Mouse (Mus musculus) Patski (cell line): ENCODE data around the gene Metap1d. TPM values are rescaled to one million over a fixed set of nuclear protein-coding genes. Genes with fewer than 3 reads are reported as not detected.

Experiments
- ATAC-seq: fragments of 100-300 bp; one replicate; pipeline ENCODE4 v1.8.0; 2021
- CTCF ChIA-PET: fragments of 350-600 bp; sonication (Branson Sonifier 250); formaldehyde crosslinking; loops from one replicate; lab custom pipeline; 2022; ENCODE audit warnings: inconsistent platforms; lab: Charles Lee
- POLR2A ChIA-PET: fragments of 350-600 bp; sonication (Branson Sonifier 250); formaldehyde crosslinking; loops from one replicate; lab custom pipeline; 2022; ENCODE audit warnings: antibody characterized with exemption, inconsistent platforms; lab: Charles Lee
- DNase-seq: peaks from one replicate; pipeline ENCODE4 v3.0.0-alpha.2; 2011; ENCODE audit warnings: low read depth, low spot score
- H3K27me3 ChIP-seq: fragments of 371-371 bp; one replicate; pipeline ENCODE4 v1.5.1; 2021
- CTCF ChIP-seq: fragments of 100-300 bp; IDR thresholded peaks from one replicate; pipeline ENCODE4 v1.5.1; 2021
- in situ Hi-C: fragments of 300-500 bp; cut with MboI; formaldehyde crosslinking; loops from 3 replicates; pipeline ENCODE4 v1.11.1; 2018; ENCODE audit warnings: low pct_unique_long_range_greater_than_20kb, mixed read lengths
- polyA plus RNA-seq: library from polyadenylated mRNA; unstranded; gene quantifications from one replicate; pipeline ENCODE4 v1.2.3, GENCODE M21; 2021

Metap1d gene
- polyA plus RNA-seq, 1 experiment from 2014 or later: 39.8 TPM

DNA sequence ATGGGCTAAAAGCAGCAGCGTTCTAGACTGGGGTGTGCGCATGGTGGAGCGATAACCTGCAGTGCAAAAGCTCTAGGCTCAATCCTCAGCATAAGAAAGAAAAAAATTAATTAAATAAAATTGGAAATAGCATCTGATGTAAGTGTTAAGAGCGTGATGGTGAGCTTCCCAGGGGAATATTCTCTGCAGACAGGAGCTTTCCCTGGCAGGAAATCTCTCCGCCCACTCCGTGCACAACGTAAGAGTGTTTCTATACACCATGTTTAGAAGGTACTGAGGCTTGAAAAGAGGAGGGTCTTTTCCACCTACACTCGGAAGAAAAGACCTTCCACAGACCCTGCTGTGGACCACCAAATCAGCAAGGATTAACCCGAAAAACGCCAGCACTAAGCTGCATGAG is 41.4 kb downstream of the Metap1d start:
- CTCF ChIA-PET: no interaction called here
- in situ Hi-C loops: no loop called here
- POLR2A ChIA-PET: no interaction called here
- DNase-seq (no peak), ATAC-seq (no peak)
- H3K27me3 ChIP-seq: no peaks in the 10 kb centered on the region
- TF ChIP-seq CTCF: no peak

- in situ Hi-C loops: no loop called here
- TF ChIP-seq CTCF: no peak
- DNase-seq (no peak), ATAC-seq (no peak)
- ChIA-PET POLR2A (no interaction called here), CTCF (no interaction called here)
- no peaks in the 10 kb centered on the region for H3K27me3 ChIP-seq
These were observed 41.9 kb downstream of the Metap1d start for GRCm38 (mm10) chr2:71494971-71495370.

DNA sequence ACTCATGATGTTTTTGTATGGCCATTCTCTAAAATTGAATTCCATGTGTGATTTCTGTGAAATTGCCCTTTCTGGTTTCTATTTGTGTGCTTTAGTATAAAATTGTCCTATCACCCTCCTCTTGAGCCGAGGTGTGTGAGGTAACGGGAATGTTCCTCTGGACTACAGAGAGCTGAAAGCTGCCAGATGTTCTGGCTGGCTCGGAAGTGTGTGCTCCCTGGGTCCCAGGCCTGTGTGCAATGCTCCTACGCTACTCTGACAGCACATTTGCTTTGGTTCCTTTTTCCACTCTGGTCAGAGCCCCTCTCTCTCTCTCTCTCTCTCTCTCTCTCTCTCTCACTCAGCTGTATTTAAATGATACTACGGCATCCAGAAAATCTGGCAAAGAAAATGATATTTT is 44.1 kb downstream of the Metap1d start:
- CTCF ChIA-PET: no interaction called here

DNA sequence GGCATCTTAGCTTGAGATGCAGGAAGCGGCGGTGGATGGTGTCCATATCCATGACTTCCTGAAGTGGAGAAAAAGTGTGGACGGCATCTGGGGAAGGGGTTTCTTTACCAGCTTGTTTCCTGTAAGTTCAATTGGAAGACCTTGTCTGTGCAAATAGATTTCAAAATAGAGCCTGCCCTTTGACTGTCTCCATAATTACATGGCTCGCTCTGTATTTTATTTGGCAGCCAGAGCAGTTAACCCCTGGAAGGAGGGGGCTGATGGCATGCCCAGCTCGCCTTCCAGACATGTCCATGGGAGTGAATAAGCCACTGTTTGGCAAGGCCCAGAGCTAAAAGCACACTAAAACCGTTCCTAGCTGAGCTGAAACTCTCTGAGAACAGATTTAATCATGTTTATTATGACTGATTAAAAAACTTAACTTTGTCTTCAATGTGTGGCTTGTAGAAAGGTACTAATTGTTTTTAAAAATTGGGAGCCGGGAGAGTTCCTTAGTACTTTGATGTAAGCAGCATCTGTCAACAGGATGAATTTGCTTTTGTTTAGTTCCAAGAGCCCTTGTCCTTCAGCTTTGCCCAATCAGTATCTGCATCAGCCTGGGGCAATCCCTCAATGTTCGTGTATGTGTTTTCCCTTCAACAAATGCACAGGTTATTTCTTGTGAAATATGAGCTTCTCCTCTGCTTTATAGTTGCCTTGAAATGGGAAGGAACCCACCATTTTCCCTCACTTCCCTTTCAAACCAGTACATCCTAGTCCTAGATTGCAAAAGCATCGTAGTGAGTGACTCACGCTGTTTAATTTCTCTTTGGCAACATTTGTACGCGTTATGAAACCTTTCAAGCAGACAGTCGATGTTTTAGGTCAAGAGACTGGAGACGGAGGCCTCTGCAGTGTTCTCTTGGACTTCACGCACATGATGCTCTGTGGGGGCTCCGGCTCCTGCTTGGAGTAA is 46.5 kb downstream of the Metap1d start:
- POLR2A ChIA-PET: interaction anchor here (1.0 kb wide), 1 partner anchor 47 kb away, joined by 3 read pairs; the partner anchor contains the start of gene Metap1d
- CTCF ChIA-PET: interaction anchor here (1.0 to 1.7 kb wide), 3 partner anchors 15 to 27 kb away, joined by 3 read pairs; no protein-coding TSS in a partner anchor
- TF ChIP-seq CTCF: no peak
- in situ Hi-C loops: no loop called here
- DNase-seq: no peak
- no peak for ATAC-seq
- H3K27me3 ChIP-seq: no peaks in the 10 kb centered on the region

More for the DNA sequence above, 44.1 kb downstream of the Metap1d start:
- in situ Hi-C loops: no loop called here
- H3K27me3 ChIP-seq: no peaks in the 10 kb centered on the region
- ATAC-seq (no peak), DNase-seq (no peak)
- no peak for TF ChIP-seq CTCF
- POLR2A ChIA-PET: no interaction called here

DNA sequence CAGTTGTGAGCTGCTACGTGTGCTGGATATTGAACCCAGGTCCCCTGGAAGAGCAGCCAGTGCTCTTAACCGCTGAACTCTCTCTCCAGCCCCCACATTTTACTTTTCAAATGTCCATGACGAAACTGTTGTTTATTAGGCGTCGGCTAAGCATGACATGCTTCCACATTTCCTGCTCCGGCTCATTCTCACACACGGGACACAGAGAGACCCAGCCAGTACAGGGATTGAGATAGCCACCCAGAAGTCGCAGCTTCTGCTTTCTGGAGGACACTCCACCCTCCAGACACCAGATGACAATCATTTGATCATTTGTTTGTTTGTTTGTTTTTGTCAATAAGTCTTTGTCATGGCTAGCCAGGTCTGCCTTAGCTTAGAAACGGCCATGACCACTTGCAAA is 51.8 kb downstream of the Metap1d start:
- in situ Hi-C loops: no loop called here
- no peak for DNase-seq
- TF ChIP-seq CTCF: no peak
- no peak for ATAC-seq
- H3K27me3 ChIP-seq: no peaks in the 10 kb centered on the region
- ChIA-PET CTCF (interaction anchor here (1.1 to 1.2 kb wide), 2 partner anchors 10 to 42 kb away, joined by 3 read pairs; partner anchors contain the start of gene Dlx2), POLR2A (no interaction called here)

DNA sequence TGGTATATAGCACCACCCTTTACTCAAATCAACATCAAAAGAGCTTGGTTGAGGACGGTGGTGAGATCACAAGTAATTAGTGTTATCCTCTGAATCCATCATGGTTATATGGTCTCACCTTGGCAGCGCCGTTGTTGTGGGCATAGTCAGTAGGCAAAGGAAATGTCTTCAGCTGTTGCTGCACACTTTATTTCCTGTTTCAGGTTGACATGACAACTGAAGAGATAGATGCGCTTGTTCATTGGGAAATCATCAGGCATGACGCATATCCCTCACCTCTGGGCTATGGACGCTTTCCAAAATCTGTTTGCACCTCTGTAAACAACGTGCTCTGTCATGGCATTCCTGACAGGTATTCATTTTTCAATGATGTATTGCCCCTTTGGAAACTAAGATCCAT is 58.1 kb downstream of the Metap1d start:
- POLR2A ChIA-PET: no interaction called here
- CTCF ChIA-PET: no interaction called here
- no peak for TF ChIP-seq CTCF
- ATAC-seq (no peak), DNase-seq (no peak)
- H3K27me3 ChIP-seq: no peaks in the 10 kb centered on the region
- in situ Hi-C loops: no loop called here

- ATAC-seq (no peak), DNase-seq (no peak)
- H3K27me3 ChIP-seq: no peaks in the 10 kb centered on the region
- CTCF ChIA-PET: interaction anchor here (1.3 kb wide), 1 partner anchor 14 kb away, joined by 4 read pairs; no protein-coding TSS in a partner anchor
- TF ChIP-seq CTCF: no peak
- in situ Hi-C loops: no loop called here
- POLR2A ChIA-PET: interaction anchor here (0.7 kb wide), 1 partner anchor 44 kb away, joined by 6 read pairs; no protein-coding TSS in a partner anchor
These were observed 59.2 kb downstream of the Metap1d start for GRCm38 (mm10) chr2:71512326-71512725.

DNA sequence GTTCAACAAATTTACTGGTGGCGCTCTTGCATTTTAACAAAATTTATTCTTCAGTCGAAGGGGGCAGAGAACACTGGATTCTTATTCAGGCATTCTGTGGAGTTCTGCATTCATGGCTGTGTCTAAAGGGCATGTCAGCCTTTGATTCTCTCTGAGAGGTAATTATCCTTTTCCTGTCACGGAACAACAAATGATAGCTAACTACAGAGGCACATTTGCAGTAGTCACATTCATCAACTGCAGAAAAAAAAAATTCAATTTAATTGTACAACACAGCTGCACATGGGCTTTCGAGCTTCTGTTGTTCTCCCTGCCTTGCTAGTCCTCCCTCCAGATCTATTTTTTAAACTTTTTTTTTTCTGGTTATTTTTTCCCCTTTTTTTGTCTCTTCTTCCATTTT is 63.9 kb downstream of the Metap1d start:
- CTCF ChIA-PET: interaction anchor here (0.7 to 0.9 kb wide), 2 partner anchors 9 to 63 kb away, joined by 3 read pairs; no protein-coding TSS in a partner anchor
- in situ Hi-C loops: no loop called here
- TF ChIP-seq CTCF: no peak
- DNase-seq: no peak
- H3K27me3 ChIP-seq: no peaks in the 10 kb centered on the region
- POLR2A ChIA-PET: no interaction called here
- ATAC-seq: no peak

DNA sequence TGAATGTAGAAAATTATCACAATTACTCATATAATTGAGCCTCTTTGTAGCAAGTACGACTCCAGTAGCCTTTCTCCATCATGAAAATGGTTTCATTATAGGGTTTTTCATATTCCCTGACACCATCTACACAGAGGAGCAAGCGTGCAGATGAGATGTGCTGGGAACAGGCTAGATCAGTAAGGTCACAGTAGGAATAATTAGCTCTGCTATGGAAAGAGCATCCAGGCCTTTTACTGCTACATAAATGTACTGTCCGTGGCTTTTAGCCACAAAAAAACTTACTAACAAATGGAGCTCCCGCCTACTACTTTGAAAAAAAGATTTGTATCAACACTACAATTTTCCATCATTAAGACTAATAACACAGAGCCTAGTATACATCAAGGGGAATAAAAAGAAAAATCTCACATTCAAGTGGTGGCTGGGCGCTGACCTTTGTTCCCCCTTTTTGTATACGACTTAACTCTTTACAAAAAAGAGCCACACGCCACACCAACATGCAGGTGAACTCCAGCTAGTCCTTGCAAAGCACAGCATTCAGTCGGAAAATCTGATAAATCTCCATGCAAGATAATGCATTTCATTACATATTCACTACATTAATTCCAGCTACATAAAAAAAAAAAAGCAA is 64.5 kb downstream of the Metap1d start:
- in situ Hi-C loops: no loop called here
- no peaks in the 10 kb centered on the region for H3K27me3 ChIP-seq
- TF ChIP-seq CTCF: no peak
- CTCF ChIA-PET: interaction anchor here (0.7 to 1.0 kb wide), 3 partner anchors 10 to 63 kb away, joined by 3 read pairs; no protein-coding TSS in a partner anchor
- DNase-seq (no peak), ATAC-seq (no peak)
- POLR2A ChIA-PET: no interaction called here

GRCm38 (mm10) chr2:71522871-71523270 is 69.8 kb downstream of the Metap1d start:
- POLR2A ChIA-PET: no interaction called here
- CTCF ChIA-PET: no interaction called here
- no peaks in the 10 kb centered on the region for H3K27me3 ChIP-seq

More at GRCm38 (mm10) chr2:71522871-71523270, 69.8 kb downstream of the Metap1d start:
- DNase-seq (no peak), ATAC-seq (no peak)
- TF ChIP-seq CTCF: no peak
- in situ Hi-C loops: no loop called here
